ENCODE assay signal across 20 mouse cellular contexts in the genomic region with DNA sequence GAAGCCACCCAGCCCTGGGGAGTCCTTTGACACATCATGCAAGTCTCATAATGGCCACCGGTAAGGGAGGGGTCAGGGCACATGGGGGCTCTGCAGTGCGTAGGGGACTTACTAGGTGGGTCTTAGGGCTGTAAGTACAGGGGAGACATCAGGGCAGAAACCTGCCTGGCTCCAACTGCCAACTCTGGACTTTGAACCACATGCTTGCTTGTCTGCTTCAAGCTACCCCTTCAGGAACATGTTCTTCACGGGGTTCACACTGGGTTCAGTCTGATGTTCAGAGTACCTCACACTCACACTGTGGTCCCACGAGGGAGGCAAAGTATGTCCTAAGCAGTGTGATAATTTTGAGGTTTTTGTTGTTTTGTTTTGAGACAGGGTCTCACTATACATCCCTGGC. TPM values are rescaled to one million over a fixed set of nuclear protein-coding genes. Genes with fewer than 3 reads are reported as not detected.
DNase-seq lines count a peak whose midpoint lies in the region; ATAC-seq lines count a peak whose summit lies in the region.
"Had no signal": no experiment of that assay in that cellular context is flagged by ENCODE, and none has a peak within 500 bp of the region (broad histone marks: within the 10 kb centered on the region; RNA-seq: fewer than 3 reads in every experiment).

No protein-coding gene starts in this region.

- peaks cover 78% of the 10 kb centered on the region for H3K27me3 ChIP-seq in heart, embryonic 10.5 days (ENCODE audit: insufficient read depth, poor library complexity, severe bottlenecking)
- H3K27me3 ChIP-seq in embryonic facial prominence, embryonic 11.5 days (ENCODE audit: control insufficient read depth, insufficient read depth, low read length), result peaks cover 3% of the 10 kb centered on the region; the same call in 1 of the 2 replicates
- H3K27me3 ChIP-seq in limb, embryonic 10.5 days (ENCODE audit: low read depth, poor library complexity, severe bottlenecking), result peaks cover 97% of the 10 kb centered on the region
- H3K27me3 ChIP-seq: stomach, embryonic 15.5 days had no signal

- 65% methylated on average over 4 of the region's 4 CpGs for WGBS in heart, embryonic 10.5 days
- 51% methylated on average over 4 of the region's 4 CpGs for WGBS in embryonic facial prominence, embryonic 11.5 days
- 72% methylated on average over 4 of the region's 4 CpGs for WGBS in limb, embryonic 10.5 days

- intact Hi-C loops in heart, postnatal 10 days (cut with DNase I), result no loop called here
- intact Hi-C loops in left cerebral cortex, postnatal 36 days (cut with DNase I), result no loop called here

- no peak for DNase-seq in heart, embryonic 10.5 days (ENCODE audit: low spot score)
- DNase-seq in heart, postnatal 10 days, result no peak
- peak; percentile 58 for DNase-seq in kidney, adult 9 months
- DNase-seq in kidney, postnatal 4 days, result no peak
- no peak for DNase-seq in embryonic facial prominence, embryonic 11.5 days (ENCODE audit: low spot score)
- DNase-seq in limb, embryonic 10.5 days (ENCODE audit: low spot score), result no peak
- DNase-seq in left cerebral cortex, postnatal 36 days (ENCODE audit: low spot score in 2 of 2), result no peak
- no peak for DNase-seq in cerebellum, postnatal 25 days
- DNase-seq: adrenal gland, postnatal 14 days; B cell, adult 2 months; cerebellum, adult 18-20 months; heart, adult 11 months; heart, postnatal 14 days; lung, postnatal 14 days; right cerebral cortex, postnatal 14 days; thymus, adult 2 months had no signal

- no peak overlapping the region for H3K4me3 ChIP-seq in heart, embryonic 10.5 days
- H3K4me3 ChIP-seq in embryonic facial prominence, embryonic 11.5 days (ENCODE audit: low read depth, low read length), result no peak overlapping the region
- peak overlapping the region; percentile 25; the same call in 1 of the 2 replicates for H3K4me3 ChIP-seq in limb, embryonic 10.5 days
- H3K4me3 ChIP-seq: left cerebral cortex, adult 2 months; limb, embryonic 15.5 days; megakaryocyte, embryonic 14.5 days; stomach, embryonic 15.5 days had no signal

- peak overlapping the region; percentile 29; the same call in 1 of the 2 replicates for H3K9ac ChIP-seq in embryonic facial prominence, embryonic 11.5 days (replicated peaks; ENCODE audit: low read length)
- H3K9ac ChIP-seq: limb, embryonic 15.5 days; stomach, embryonic 15.5 days had no signal

- H3K36me3 ChIP-seq in heart, embryonic 10.5 days, result no peaks in the 10 kb centered on the region
- H3K36me3 ChIP-seq in embryonic facial prominence, embryonic 11.5 days (replicated peaks; ENCODE audit: control insufficient read depth, insufficient read depth, low read depth, low read length), result no peaks in the 10 kb centered on the region
- H3K36me3 ChIP-seq in limb, embryonic 10.5 days, result no peaks in the 10 kb centered on the region
- H3K36me3 ChIP-seq: limb, embryonic 15.5 days; stomach, embryonic 15.5 days had no signal

- H3K4me2 ChIP-seq in embryonic facial prominence, embryonic 11.5 days (ENCODE audit: low read depth, low read length), result no peak overlapping the region
- H3K4me2 ChIP-seq: stomach, embryonic 15.5 days had no signal

- H3K9me3 ChIP-seq in heart, embryonic 10.5 days, result no peaks in the 10 kb centered on the region
- H3K9me3 ChIP-seq in embryonic facial prominence, embryonic 11.5 days (replicated peaks; ENCODE audit: control insufficient read depth, low read length), result no peaks in the 10 kb centered on the region
- no peaks in the 10 kb centered on the region for H3K9me3 ChIP-seq in limb, embryonic 10.5 days (replicated peaks)
- H3K9me3 ChIP-seq: limb, embryonic 15.5 days; megakaryocyte, embryonic 14.5 days; stomach, embryonic 15.5 days had no signal

- 0 out of 2 replicates have a peak overlapping the region, but pooled peaks have one; percentile 7 for H3K27ac ChIP-seq in heart, embryonic 10.5 days
- H3K27ac ChIP-seq in embryonic facial prominence, embryonic 11.5 days (replicated peaks; ENCODE audit: low read depth, low read length), result no peak overlapping the region
- H3K27ac ChIP-seq in limb, embryonic 10.5 days, result peak overlapping the region; percentile 79
- H3K27ac ChIP-seq: limb, embryonic 15.5 days; stomach, embryonic 15.5 days had no signal

- H3K4me1 ChIP-seq in heart, embryonic 10.5 days, result peaks cover 78% of the 10 kb centered on the region
- H3K4me1 ChIP-seq in embryonic facial prominence, embryonic 11.5 days (ENCODE audit: control insufficient read depth, insufficient read depth, low read length), result peaks cover 39% of the 10 kb centered on the region
- peaks cover 99% of the 10 kb centered on the region for H3K4me1 ChIP-seq in limb, embryonic 10.5 days

- ATAC-seq in embryonic facial prominence, embryonic 11.5 days (replicated peaks; ENCODE audit: insufficient number of reproducible peaks, low FRiP score, low TSS enrichment, low read depth), result no peak

RNA-seq across cellular contexts. Expression of gene Flrt1, which starts 33.8 kb away (rescaled TPM):
- 0.53 and 1.0 TPM in 2 replicates for polyA plus RNA-seq in heart, embryonic 10.5 days (2016; fragmentation: Nextera tagmentation; extraction: Ambion mirVana)
- total RNA-seq in heart, postnatal 10 days (2021), result 1 to 10 TPM; 1.2 to 1.3 TPM
- 3.0 and 4.4 TPM in 2 replicates for polyA plus RNA-seq in embryonic facial prominence, embryonic 11.5 days (2014; fragmentation: Nextera tagmentation; extraction: Ambion mirVana)
- 0.54 and 1.6 TPM in 2 replicates for polyA plus RNA-seq in limb, embryonic 10.5 days (2016; fragmentation: Nextera tagmentation; extraction: Ambion mirVana)
- 10 to 100 TPM; 36.2 to 41.7 TPM for total RNA-seq in left cerebral cortex, postnatal 36 days (2021)
